Comparison of ENCODE assay signal across 8 mouse cellular contexts in the genomic region with DNA sequence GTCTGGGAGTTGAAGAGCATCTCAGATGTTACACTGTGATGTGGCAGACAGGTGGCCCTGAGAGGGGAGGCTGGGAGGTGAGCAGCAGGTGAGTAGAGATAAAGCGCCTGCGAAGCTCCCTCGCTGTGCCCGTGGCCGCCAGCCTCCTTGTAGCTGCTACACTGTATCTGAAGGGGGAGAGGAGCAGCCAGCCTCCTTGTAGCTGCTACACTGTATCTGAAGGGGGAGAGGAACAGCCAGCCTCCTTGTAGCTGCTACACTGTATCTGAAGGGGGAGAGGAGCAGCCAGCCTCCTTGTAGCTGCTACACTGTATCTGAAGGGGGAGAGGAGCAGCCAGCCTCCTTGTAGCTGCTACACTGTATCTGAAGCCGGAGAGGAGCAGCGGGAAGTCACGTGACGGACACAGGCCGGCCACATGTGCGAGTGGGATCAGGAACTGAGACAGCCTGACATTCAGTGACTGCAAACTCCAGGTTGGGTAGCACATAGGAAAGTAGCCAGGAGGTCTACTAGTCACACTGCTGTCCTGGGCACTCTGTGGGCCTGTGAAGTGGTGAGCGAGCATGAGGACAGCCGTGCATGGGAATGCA.
DNase-seq lines count a peak whose midpoint lies in the region; ATAC-seq and TF ChIP-seq lines count a peak whose summit lies in the region.
"Not testable (repeated sequence)": the region's sequence is repeated elsewhere in the genome, so short reads cannot be mapped to it uniquely, and the experiment has no call there.

No protein-coding gene starts in this region.

- peaks cover 69% of the 10 kb centered on the region for H3K4me1 ChIP-seq in E14TG2a.4 (replicated peaks; ENCODE audit: low read depth, low read length)
- H3K4me1 ChIP-seq in embryonic facial prominence, embryonic 10.5 days = peaks cover 47% of the 10 kb centered on the region
- not testable (repeated sequence) for H3K4me1 ChIP-seq in hindbrain, embryonic 16.5 days (ENCODE audit: control insufficient read depth, insufficient read depth, low read depth, low read length); limb, embryonic 14.5 days (ENCODE audit: control insufficient read depth, insufficient read depth, low read length); neural tube, embryonic 15.5 days
- peaks cover 14% of the 10 kb centered on the region for H3K4me1 ChIP-seq in midbrain, embryonic 12.5 days

- peak; percentile 20; the same call in 1 of the 2 replicates for ATAC-seq in hindbrain, embryonic 16.5 days
- not testable (repeated sequence) for ATAC-seq in limb, embryonic 14.5 days (ENCODE audit: low FRiP score, low read depth); midbrain, embryonic 12.5 days (ENCODE audit: low FRiP score, low read depth); neural tube, embryonic 15.5 days (ENCODE audit: low FRiP score)

- H3K9ac ChIP-seq in hindbrain, embryonic 16.5 days (ENCODE audit: low read depth, low read length); limb, embryonic 14.5 days (ENCODE audit: low read depth, low read length, severe bottlenecking); neural tube, embryonic 15.5 days (replicated peaks): not testable (repeated sequence)
- H3K9ac ChIP-seq in midbrain, embryonic 12.5 days (replicated peaks) = 0 out of 2 replicates have a peak overlapping the region, but pooled peaks have one; percentile 8

- peak; percentile 39 for DNase-seq in embryonic facial prominence, embryonic 10.5 days (ENCODE audit: low spot score)
- DNase-seq in gastrocnemius, adult 2 months; limb, embryonic 14.5 days (ENCODE audit: low spot score): not testable (repeated sequence)
- peak; percentile 48 for DNase-seq in thymus, postnatal 25 days

- H3K27me3 ChIP-seq in E14TG2a.4 (ENCODE audit: insufficient read depth, low read length) = peaks cover 11% of the 10 kb centered on the region
- H3K27me3 ChIP-seq in embryonic facial prominence, embryonic 10.5 days (replicated peaks; ENCODE audit: low read depth, poor library complexity, severe bottlenecking); hindbrain, embryonic 16.5 days (replicated peaks; ENCODE audit: control insufficient read depth, insufficient read depth, low read length); limb, embryonic 14.5 days (ENCODE audit: control insufficient read depth, insufficient read depth, low read length); midbrain, embryonic 12.5 days; neural tube, embryonic 15.5 days (replicated peaks): not testable (repeated sequence)

- H3K36me3 ChIP-seq in E14TG2a.4 (ENCODE audit: insufficient read depth, low read length) = peaks cover 44% of the 10 kb centered on the region
- peaks cover 47% of the 10 kb centered on the region for H3K36me3 ChIP-seq in embryonic facial prominence, embryonic 10.5 days (replicated peaks)
- not testable (repeated sequence) for H3K36me3 ChIP-seq in hindbrain, embryonic 16.5 days (ENCODE audit: control insufficient read depth, insufficient read depth, low read length)
- H3K36me3 ChIP-seq in limb, embryonic 14.5 days (ENCODE audit: control insufficient read depth, insufficient read depth, low read length) = peaks cover 33% of the 10 kb centered on the region
- H3K36me3 ChIP-seq in midbrain, embryonic 12.5 days = peaks cover 31% of the 10 kb centered on the region
- H3K36me3 ChIP-seq in neural tube, embryonic 15.5 days = peaks cover 20% of the 10 kb centered on the region

- not testable (repeated sequence) for H3K4me2 ChIP-seq in hindbrain, embryonic 16.5 days (ENCODE audit: low read length); limb, embryonic 14.5 days (replicated peaks; ENCODE audit: low read depth, low read length, severe bottlenecking); midbrain, embryonic 12.5 days (replicated peaks); neural tube, embryonic 15.5 days

- TF ChIP-seq POLR2A in limb, embryonic 14.5 days (IDR thresholded peaks at IDR 0.05; ENCODE audit: borderline replicate concordance, extremely low read depth, insufficient read depth, insufficient read length) = not testable (repeated sequence)

- peak overlapping the region; percentile 83 for H3K27ac ChIP-seq in embryonic facial prominence, embryonic 10.5 days (replicated peaks)
- peak overlapping the region; percentile 63 for H3K27ac ChIP-seq in gastrocnemius, adult 2 months
- not testable (repeated sequence) for H3K27ac ChIP-seq in hindbrain, embryonic 16.5 days (ENCODE audit: low read depth, low read length); midbrain, embryonic 12.5 days (replicated peaks)
- peak overlapping the region; percentile 50 for H3K27ac ChIP-seq in limb, embryonic 14.5 days (replicated peaks; ENCODE audit: low read depth, low read length)
- H3K27ac ChIP-seq in neural tube, embryonic 15.5 days (replicated peaks) = peak overlapping the region; percentile 51; the same call in 1 of the 2 replicates

- TF ChIP-seq CTCF in E14TG2a.4 (conservative IDR thresholded peaks at IDR 0.05; ENCODE audit: low read length); gastrocnemius, adult 2 months (IDR thresholded peaks at IDR 0.05): not testable (repeated sequence)

- not testable (repeated sequence) for H3K9me3 ChIP-seq in E14TG2a.4 (ENCODE audit: low read length); embryonic facial prominence, embryonic 10.5 days; hindbrain, embryonic 16.5 days (ENCODE audit: control insufficient read depth, low read length); limb, embryonic 14.5 days (ENCODE audit: control insufficient read depth, low read length); midbrain, embryonic 12.5 days; neural tube, embryonic 15.5 days (replicated peaks)

- intact Hi-C loops in gastrocnemius, adult 2 months (cut with DNase I) = not testable (repeated sequence)

- H3K4me3 ChIP-seq in E14TG2a.4 (replicated peaks; ENCODE audit: low read length) = peak overlapping the region; percentile 50
- H3K4me3 ChIP-seq in embryonic facial prominence, embryonic 10.5 days = 0 out of 2 replicates have a peak overlapping the region, but pooled peaks have one; percentile 8
- H3K4me3 ChIP-seq in gastrocnemius, adult 2 months; hindbrain, embryonic 16.5 days (ENCODE audit: low read length); limb, embryonic 14.5 days (replicated peaks; ENCODE audit: low read length); midbrain, embryonic 12.5 days; neural tube, embryonic 15.5 days (replicated peaks): not testable (repeated sequence)

- 72% methylated on average over 13 of the region's 13 CpGs for WGBS in embryonic facial prominence, embryonic 10.5 days
- 81% methylated on average over 13 of the region's 13 CpGs for WGBS in hindbrain, embryonic 16.5 days
- WGBS in limb, embryonic 14.5 days = 87% methylated on average over 13 of the region's 13 CpGs
- WGBS in midbrain, embryonic 12.5 days = 88% methylated on average over 13 of the region's 13 CpGs
- WGBS in neural tube, embryonic 15.5 days = 87% methylated on average over 13 of the region's 13 CpGs
